Mouse (Mus musculus) CH12.LX (cell line): Measurements from ENCODE around the gene Robo1. TPM values are rescaled to one million over a fixed set of nuclear protein-coding genes. Genes with fewer than 3 reads are reported as not detected.

ENCODE experiments used
- DNase-seq: peaks from one replicate; pipeline ENCODE4 v3.0.0-alpha.2; 2013; ENCODE audit errors: extremely low read depth
- H3K27ac ChIP-seq: 2 replicates; pipeline ENCODE4 v1.5.1; 2012; ENCODE audit warnings: low read depth, mild to moderate bottlenecking, control low read depth, moderate library complexity; ENCODE audit not compliant: insufficient read depth
- H3K27me3 ChIP-seq: replicated peaks from 2 replicates; pipeline ENCODE3; 2012; ENCODE audit warnings: inconsistent platforms
- H3K36me3 ChIP-seq, 2 experiments: replicated peaks in 1 of 2; 2 replicates each; pipeline versions ENCODE3 to v1.6.1; 2012; ENCODE audit warnings: inconsistent platforms in 1 of 2, low read length in 1 of 2, mild to moderate bottlenecking in 1 of 2, mixed read lengths in 1 of 2, moderate library complexity in 1 of 2; ENCODE audit not compliant: control insufficient read depth in 1 of 2, insufficient read depth in 1 of 2
- H3K4me1 ChIP-seq, 2 experiments: 2 replicates each; pipeline ENCODE4 v1.6.1; 2012; ENCODE audit warnings: inconsistent platforms in 1 of 2, moderate library complexity in 1 of 2; ENCODE audit not compliant: insufficient read depth in 2 of 2, control insufficient read depth in 1 of 2
- H3K4me2 ChIP-seq: 2 replicates; pipeline ENCODE4 v1.6.1; 2012; ENCODE audit warnings: low read depth, mild to moderate bottlenecking, control low read depth; ENCODE audit not compliant: poor library complexity, insufficient read depth, severe bottlenecking
- H3K4me3 ChIP-seq, 3 experiments: fragments of 150-350 bp in 1 of 3; sonication (generic) in 1 of 3; replicated peaks in 1 of 3; 2 replicates each; pipeline versions ENCODE3 to v1.5.1; 2011 to 2012; ENCODE audit warnings: low read depth in 2 of 3, low read length in 2 of 3, mild to moderate bottlenecking in 2 of 3, moderate library complexity in 2 of 3, control low read depth in 1 of 3, improper control_type of control experiment in 1 of 3, inconsistent platforms in 1 of 3, mixed read lengths in 1 of 3; ENCODE audit not compliant: poor library complexity in 1 of 3
- H3K79me2 ChIP-seq: replicated peaks from 2 replicates; pipeline ENCODE4 v1.6.1; 2012; ENCODE audit warnings: mild to moderate bottlenecking, moderate library complexity; ENCODE audit not compliant: control insufficient read depth, poor library complexity, insufficient read depth, severe bottlenecking; ENCODE audit errors: extremely low read depth
- H3K9ac ChIP-seq: 2 replicates; pipeline ENCODE4 v1.6.1; 2012; ENCODE audit warnings: low read depth, mild to moderate bottlenecking, control low read depth, moderate library complexity; ENCODE audit not compliant: insufficient read depth
- H3K9me3 ChIP-seq: replicated peaks from 2 replicates; pipeline ENCODE3; 2012; ENCODE audit warnings: low read length, inconsistent platforms, mixed read lengths
- CHD2 ChIP-seq: IDR thresholded peaks from 2 replicates; pipeline ENCODE4 v1.6.1; 2011; ENCODE audit warnings: low read length, improper control_type of control experiment
- EP300 ChIP-seq: IDR thresholded peaks from 2 replicates; pipeline ENCODE4 v1.6.1; 2011; ENCODE audit warnings: low read length, improper control_type of control experiment
- HCFC1 ChIP-seq: IDR thresholded peaks from 2 replicates; pipeline ENCODE4 v1.6.1; 2012; ENCODE audit warnings: low read depth, mild to moderate bottlenecking, inconsistent platforms, low read length, improper control_type of control experiment
- IRF4 ChIP-seq: IDR thresholded peaks from 2 replicates; pipeline ENCODE4 v1.6.1; 2014; ENCODE audit warnings: low read depth, mild to moderate bottlenecking, inconsistent platforms, low read length, improper control_type of control experiment
- JUND ChIP-seq: conservative IDR thresholded peaks from 2 replicates; pipeline ENCODE4 v1.6.1; 2011; ENCODE audit warnings: low read depth, low read length, improper control_type of control experiment
- MEF2A ChIP-seq: IDR thresholded peaks from 2 replicates; pipeline ENCODE4 v1.6.1; 2014; ENCODE audit warnings: low read depth, mild to moderate bottlenecking, inconsistent platforms, low read length, improper control_type of control experiment, borderline replicate concordance
- MXI1 ChIP-seq: IDR thresholded peaks from 2 replicates; pipeline ENCODE4 v1.6.1; 2011; ENCODE audit warnings: mild to moderate bottlenecking, low read depth, low read length, improper control_type of control experiment
- NRF1 ChIP-seq: IDR thresholded peaks from 2 replicates; pipeline ENCODE4 v1.6.1; 2014; ENCODE audit warnings: low read depth, mild to moderate bottlenecking, inconsistent platforms, low read length, improper control_type of control experiment, moderate library complexity
- RAD21 ChIP-seq: IDR thresholded peaks from 2 replicates; pipeline ENCODE4 v1.6.1; 2011; ENCODE audit warnings: low read depth, mild to moderate bottlenecking, low read length, improper control_type of control experiment, moderate library complexity
- UBTF ChIP-seq: IDR thresholded peaks from 2 replicates; pipeline ENCODE4 v1.6.1; 2012; ENCODE audit warnings: low read depth, mild to moderate bottlenecking, inconsistent platforms, low read length, improper control_type of control experiment, moderate library complexity
- USF2 ChIP-seq: conservative IDR thresholded peaks from 2 replicates; pipeline ENCODE4 v1.6.1; 2011; ENCODE audit warnings: low read depth, low read length, improper control_type of control experiment
- ZKSCAN1 ChIP-seq: IDR thresholded peaks from 2 replicates; pipeline ENCODE4 v1.6.1; 2012; ENCODE audit warnings: low read depth, inconsistent platforms, low read length, improper control_type of control experiment, borderline replicate concordance
- ZMIZ1 ChIP-seq: IDR thresholded peaks from 2 replicates; pipeline ENCODE4 v1.6.1; 2012; ENCODE audit warnings: low read depth, mild to moderate bottlenecking, inconsistent platforms, low read length, improper control_type of control experiment
- dilution Hi-C: fragments of 300-500 bp; cut with MboI; formaldehyde crosslinking; loops from 2 replicates; pipeline ENCODE4 v1.14.3; 2020; ENCODE audit warnings: low sequenced_read_pairs; ENCODE audit not compliant: extremely low pct_unique_long_range_greater_than_20kb, extremely low pct_ligation_motif_present
- in situ Hi-C: fragments of 300-500 bp; cut with MboI; formaldehyde crosslinking; loops from 3 replicates; pipeline ENCODE4 v1.14.3; 2019; ENCODE audit warnings: low sequenced_read_pairs, low pct_ligation_motif_present, low pct_unique_long_range_greater_than_20kb, mixed read lengths
- polyA plus RNA-seq: library from polyadenylated mRNA; unstranded; fragments of >175 nt; gene quantifications from 2 replicates; pipeline ENCODE4 v1.2.1, GENCODE M21; 2012; ENCODE audit warnings: low read depth; ENCODE audit not compliant: insufficient read length
- total RNA-seq, 2 experiments: library from RNA; depleted of rRNA; stranded (reverse); fragments of 300-350 nt in 1 of 2; fragments of >200 nt in 1 of 2; gene quantifications; 2 replicates each; pipeline ENCODE4 v1.2.3; 2012 to 2014

The Robo1 gene
- total and polyA plus RNA-seq, 3 experiments, result not detected

DNA sequence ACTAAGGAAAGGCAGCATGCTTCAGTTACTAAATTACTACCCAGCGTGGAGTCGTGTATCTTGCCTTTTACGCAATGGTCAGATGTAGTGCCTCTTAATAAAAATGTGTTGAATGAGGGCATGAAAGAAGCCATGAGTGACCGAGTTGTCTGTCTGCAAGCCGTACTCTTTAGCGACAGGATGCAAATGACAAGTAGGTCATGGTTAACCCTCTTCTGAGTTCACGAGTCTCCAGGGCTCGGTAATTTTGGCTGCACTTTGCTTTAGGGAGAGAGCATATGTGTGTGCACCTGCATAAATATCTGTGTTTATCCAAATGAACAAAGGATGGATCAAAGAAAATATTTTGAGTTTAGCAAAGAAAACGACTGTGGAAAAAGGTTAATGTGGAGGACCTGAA lies 533.0 kb downstream of the Robo1 start:
- TF ChIP-seq UBTF, result no peak
- dilution Hi-C loops, result no loop called here

DNA sequence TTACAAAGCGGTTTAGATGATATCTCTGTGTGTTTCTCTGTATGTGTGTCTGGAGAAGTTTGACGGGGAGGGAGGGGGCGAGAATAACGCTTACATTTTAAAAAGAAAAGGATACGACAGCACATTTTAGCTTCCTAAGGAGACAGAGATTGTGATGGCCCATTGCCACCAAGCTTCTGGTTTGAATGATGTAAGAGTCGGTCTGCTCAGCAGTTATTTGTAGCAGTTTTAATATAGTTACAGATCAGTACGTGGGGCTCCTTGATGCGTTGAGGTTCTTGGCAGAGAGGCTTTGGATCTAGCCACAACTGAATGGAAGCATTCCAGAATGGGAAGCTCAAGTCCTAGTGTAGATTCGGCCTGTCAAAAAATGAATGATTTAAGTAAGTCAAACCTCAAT lies 546.0 kb downstream of the Robo1 start:
- DNase-seq, result no peak
- H3K4me3 ChIP-seq, result no peak overlapping the region
- no peaks in the 10 kb centered on the region for H3K36me3 ChIP-seq
- in situ Hi-C loops, result no loop called here
- H3K27ac ChIP-seq, result no peak overlapping the region
- no peak for TF ChIP-seq ZKSCAN1
- no peak for TF ChIP-seq JUND
- no peak for TF ChIP-seq USF2
- TF ChIP-seq EP300, result no peak
- no peak for TF ChIP-seq HCFC1
- TF ChIP-seq RAD21, result no peak
- no peak for TF ChIP-seq MXI1
- no peak for TF ChIP-seq CHD2
- TF ChIP-seq MEF2A, result no peak
- TF ChIP-seq IRF4, result no peak
- no peak for TF ChIP-seq ZMIZ1
- no peak for TF ChIP-seq NRF1
- no peak overlapping the region for H3K4me2 ChIP-seq
- no peaks in the 10 kb centered on the region for H3K79me2 ChIP-seq
- peaks cover 38% of the 10 kb centered on the region for H3K9me3 ChIP-seq
- H3K27me3 ChIP-seq, result no peaks in the 10 kb centered on the region
- dilution Hi-C loops, result no loop called here
- H3K9ac ChIP-seq, result no peak overlapping the region
- H3K4me1 ChIP-seq, result no peaks in the 10 kb centered on the region

More for the DNA sequence above, 533.0 kb downstream of the Robo1 start:
- Histone ChIP-seq H3K4me3 (no peak overlapping the region), H3K4me2 (no peak overlapping the region), H3K27ac (no peak overlapping the region), H3K36me3 (no peaks in the 10 kb centered on the region), H3K79me2 (no peaks in the 10 kb centered on the region), H3K4me1 (no peaks in the 10 kb centered on the region), H3K27me3 (no peaks in the 10 kb centered on the region), H3K9ac (no peak overlapping the region), H3K9me3 (peaks cover 26% of the 10 kb centered on the region)
- in situ Hi-C loops, result no loop called here
- DNase-seq, result no peak

DNA sequence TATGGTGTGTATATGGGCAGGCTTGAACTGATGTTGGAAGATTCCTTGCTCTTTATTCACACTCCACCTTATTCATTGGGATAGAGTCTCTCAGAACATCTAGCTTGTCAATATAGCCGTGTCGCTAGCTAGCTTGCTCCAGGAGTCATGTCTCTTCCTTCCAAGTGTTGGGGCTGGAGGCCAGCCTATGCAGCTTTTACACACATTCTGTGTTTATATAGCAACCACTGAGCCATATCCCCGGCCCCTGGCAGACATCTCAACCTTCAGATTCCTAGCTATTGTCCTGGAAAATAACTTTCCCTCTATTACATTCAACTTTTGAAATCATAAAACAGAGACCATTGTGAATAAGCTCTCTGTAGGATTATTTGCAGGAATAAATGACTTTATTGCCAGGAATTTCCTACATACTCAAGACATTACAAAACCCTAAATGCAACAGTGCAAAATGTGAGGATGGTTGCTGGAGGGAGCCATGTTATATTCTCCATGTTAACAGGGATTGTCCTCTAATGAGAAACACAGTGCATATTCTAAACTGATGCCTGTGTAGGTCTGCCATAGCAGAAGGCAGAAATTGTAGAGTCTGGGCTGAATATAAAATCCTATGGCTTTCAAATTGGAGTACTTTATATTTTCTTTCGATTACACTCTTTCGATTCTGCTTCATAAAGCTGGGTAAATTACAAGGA lies 546.9 kb downstream of the Robo1 start:
- no peak overlapping the region for H3K4me3 ChIP-seq
- H3K4me1 ChIP-seq, result no peaks in the 10 kb centered on the region
- H3K27ac ChIP-seq, result no peak overlapping the region
- no peak overlapping the region for H3K9ac ChIP-seq
- no peaks in the 10 kb centered on the region for H3K36me3 ChIP-seq
- no peak for DNase-seq
- no peak overlapping the region for H3K4me2 ChIP-seq
- H3K9me3 ChIP-seq, result peaks cover 40% of the 10 kb centered on the region
- dilution Hi-C loops, result no loop called here
- in situ Hi-C loops, result no loop called here
- H3K27me3 ChIP-seq, result no peaks in the 10 kb centered on the region
- TF ChIP-seq IRF4, result no peak
- TF ChIP-seq CHD2, result no peak
- TF ChIP-seq RAD21, result no peak
- TF ChIP-seq NRF1, result no peak
- no peaks in the 10 kb centered on the region for H3K79me2 ChIP-seq
